Mouse (Mus musculus): ENCODE data around the gene Fam24b. TPM values are rescaled to one million over a fixed set of nuclear protein-coding genes. Genes with fewer than 3 reads are reported as not detected.
A peak's percentile ranks its signal among the peaks of the same experiment; 100 is the strongest.

Fam24b gene
- not detected in 2 replicates for polyA plus RNA-seq (2015; fragmentation: Nextera tagmentation; extraction: Ambion mirVana)

- no peaks in the 10 kb centered on the region for H3K36me3 ChIP-seq (ENCODE audit: control insufficient read depth, insufficient read depth, low read length)
- no peak for ATAC-seq
- no peaks in the 10 kb centered on the region for H3K27me3 ChIP-seq (replicated peaks; ENCODE audit: control insufficient read depth, insufficient read depth, low read length)
- H3K9me3 ChIP-seq (ENCODE audit: control insufficient read depth, low read length) = no peaks in the 10 kb centered on the region
- no peaks in the 10 kb centered on the region for H3K4me1 ChIP-seq (ENCODE audit: control insufficient read depth, insufficient read depth, low read length)
- WGBS = 90% methylated on average over 5 of the region's 5 CpGs
- no peak within 1 kb of the TSS for H3K4me3 ChIP-seq (ENCODE audit: low read length)
- no peak within 1 kb of the TSS for H3K4me2 ChIP-seq (ENCODE audit: low read depth, low read length)
- no peak within 1 kb of the TSS for H3K27ac ChIP-seq (ENCODE audit: low read length)
- H3K9ac ChIP-seq (ENCODE audit: low read depth, low read length) = no peak within 1 kb of the TSS
Measured at GRCm38 (mm10) chr7:131329416-131329815, at the start of gene Fam24b. Gene Fam24b (minus strand): TSS chr7:131329516.

GRCm38 (mm10) chr7:131371880-131372651 lies 42.8 kb upstream of the Fam24b start:
- Histone ChIP-seq H3K4me1 (ENCODE audit: control insufficient read depth, insufficient read depth, low read length) (peaks cover 13% of the 10 kb centered on the region; the same call in 1 of the 2 replicates), H3K9ac (ENCODE audit: low read depth, low read length) (peak overlapping the region; percentile 93; the same call in 1 of the 2 replicates), H3K4me3 (ENCODE audit: low read length) (peak overlapping the region; percentile 83), H3K27me3 (replicated peaks; ENCODE audit: control insufficient read depth, insufficient read depth, low read length) (no peaks in the 10 kb centered on the region), H3K4me2 (ENCODE audit: low read depth, low read length) (peak overlapping the region; percentile 69), H3K27ac (ENCODE audit: low read length) (peak overlapping the region; percentile 96), H3K9me3 (ENCODE audit: control insufficient read depth, low read length) (no peaks in the 10 kb centered on the region), H3K36me3 (ENCODE audit: control insufficient read depth, insufficient read depth, low read length) (no peaks in the 10 kb centered on the region)
- no peak for ATAC-seq
- 70% methylated on average over 9 of the region's 9 CpGs for WGBS

GRCm38 (mm10) chr7:131371470-131371860 lies 42.1 kb upstream of the Fam24b start:
- Histone ChIP-seq H3K4me2 (ENCODE audit: low read depth, low read length) (peak overlapping the region; percentile 69), H3K27ac (ENCODE audit: low read length) (peak overlapping the region; percentile 96), H3K4me1 (ENCODE audit: control insufficient read depth, insufficient read depth, low read length) (peaks cover 13% of the 10 kb centered on the region; the same call in 1 of the 2 replicates), H3K27me3 (replicated peaks; ENCODE audit: control insufficient read depth, insufficient read depth, low read length) (no peaks in the 10 kb centered on the region), H3K9ac (ENCODE audit: low read depth, low read length) (peak overlapping the region; percentile 93), H3K9me3 (ENCODE audit: control insufficient read depth, low read length) (no peaks in the 10 kb centered on the region), H3K4me3 (ENCODE audit: low read length) (peak overlapping the region; percentile 83), H3K36me3 (ENCODE audit: control insufficient read depth, insufficient read depth, low read length) (no peaks in the 10 kb centered on the region)
- 9% methylated on average over 9 of the region's 9 CpGs for WGBS
- peak; percentile 60; the same call in 1 of the 2 replicates for ATAC-seq

- peak within 1 kb of the TSS; percentile 83 for H3K4me3 ChIP-seq (ENCODE audit: low read length)
- WGBS = 5% methylated on average over 47 of the region's 47 CpGs
- H3K27ac ChIP-seq (ENCODE audit: low read length) = peak within 1 kb of the TSS; percentile 96
- H3K27me3 ChIP-seq (replicated peaks; ENCODE audit: control insufficient read depth, insufficient read depth, low read length) = no peaks in the 10 kb centered on the region
- peak; percentile 98 for ATAC-seq
- H3K4me1 ChIP-seq (ENCODE audit: control insufficient read depth, insufficient read depth, low read length) = peaks cover 13% of the 10 kb centered on the region; the same call in 1 of the 2 replicates
- H3K4me2 ChIP-seq (ENCODE audit: low read depth, low read length) = peak within 1 kb of the TSS; percentile 69
- no peaks in the 10 kb centered on the region for H3K9me3 ChIP-seq (ENCODE audit: control insufficient read depth, low read length)
- H3K36me3 ChIP-seq (ENCODE audit: control insufficient read depth, insufficient read depth, low read length) = no peaks in the 10 kb centered on the region
- H3K9ac ChIP-seq (ENCODE audit: low read depth, low read length) = peak within 1 kb of the TSS; percentile 93
Measured at GRCm38 (mm10) chr7:131370648-131371469, 41.5 kb upstream of the Fam24b start, which contains the start of gene Pstk. Gene Pstk (plus strand): TSS chr7:131371141.

DNA sequence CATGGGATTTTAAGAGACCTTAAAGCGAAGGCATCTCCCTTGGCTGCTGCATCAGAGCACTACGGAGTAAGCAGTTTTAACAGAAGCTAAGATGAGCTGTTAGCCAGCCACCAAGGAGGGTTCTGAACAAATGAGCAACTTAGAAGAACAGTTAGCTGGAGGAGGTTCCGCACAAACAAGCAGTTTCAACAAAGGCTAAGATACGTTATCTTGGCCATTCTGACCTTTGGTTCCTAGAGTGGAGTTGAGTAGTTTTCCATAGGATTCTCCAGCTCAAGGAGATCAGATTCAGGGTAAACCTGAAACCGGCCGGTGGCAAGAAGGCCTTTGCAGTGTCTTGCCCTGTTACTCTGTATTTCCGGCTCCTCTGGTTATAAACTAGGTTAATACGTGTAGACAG lies 34.8 kb upstream of the Fam24b start:
- Histone ChIP-seq H3K4me3 (ENCODE audit: low read length) (no peak overlapping the region), H3K4me2 (ENCODE audit: low read depth, low read length) (no peak overlapping the region; the same call in 1 of the 2 replicates), H3K9me3 (ENCODE audit: control insufficient read depth, low read length) (no peaks in the 10 kb centered on the region), H3K27ac (ENCODE audit: low read length) (peak overlapping the region; percentile 69), H3K4me1 (ENCODE audit: control insufficient read depth, insufficient read depth, low read length) (peaks cover 9% of the 10 kb centered on the region), H3K36me3 (ENCODE audit: control insufficient read depth, insufficient read depth, low read length) (no peaks in the 10 kb centered on the region), H3K27me3 (replicated peaks; ENCODE audit: control insufficient read depth, insufficient read depth, low read length) (no peaks in the 10 kb centered on the region), H3K9ac (ENCODE audit: low read depth, low read length) (no peak overlapping the region)
- WGBS = 75% methylated on average over 8 of the region's 8 CpGs
- peak; percentile 9; the same call in 1 of the 2 replicates for ATAC-seq

- H3K9me3 ChIP-seq (ENCODE audit: control insufficient read depth, low read length) = no peaks in the 10 kb centered on the region
- peak within 1 kb of the TSS; percentile 96 for H3K27ac ChIP-seq (ENCODE audit: low read length)
- peak within 1 kb of the TSS; percentile 86 for H3K4me3 ChIP-seq (ENCODE audit: low read length)
- H3K4me2 ChIP-seq (ENCODE audit: low read depth, low read length) = peak within 1 kb of the TSS; percentile 92
- ATAC-seq = peak; percentile 97
- WGBS = under 1% methylated on average over 55 of the region's 55 CpGs
- H3K36me3 ChIP-seq (ENCODE audit: control insufficient read depth, insufficient read depth, low read length) = no peaks in the 10 kb centered on the region
- peaks cover 9% of the 10 kb centered on the region for H3K4me1 ChIP-seq (ENCODE audit: control insufficient read depth, insufficient read depth, low read length)
- peak within 1 kb of the TSS; percentile 93 for H3K9ac ChIP-seq (ENCODE audit: low read depth, low read length)
- no peaks in the 10 kb centered on the region for H3K27me3 ChIP-seq (replicated peaks; ENCODE audit: control insufficient read depth, insufficient read depth, low read length)
Measured at GRCm38 (mm10) chr7:131362615-131363300, 33.4 kb upstream of the Fam24b start, which contains the start of gene 2310057M21Rik. Gene 2310057M21Rik (minus strand): TSS chr7:131362759.

- peak; percentile 72 for ATAC-seq
- no peaks in the 10 kb centered on the region for H3K27me3 ChIP-seq (replicated peaks; ENCODE audit: control insufficient read depth, insufficient read depth, low read length)
- peak overlapping the region; percentile 96 for H3K27ac ChIP-seq (ENCODE audit: low read length)
- no peaks in the 10 kb centered on the region for H3K9me3 ChIP-seq (ENCODE audit: control insufficient read depth, low read length)
- H3K4me3 ChIP-seq (ENCODE audit: low read length) = peak overlapping the region; percentile 86
- peaks cover 9% of the 10 kb centered on the region for H3K4me1 ChIP-seq (ENCODE audit: control insufficient read depth, insufficient read depth, low read length)
- 0 out of 2 replicates have a peak, but pooled peaks cover 3% of the 10 kb centered on the region for H3K36me3 ChIP-seq (ENCODE audit: control insufficient read depth, insufficient read depth, low read length)
- H3K4me2 ChIP-seq (ENCODE audit: low read depth, low read length) = peak overlapping the region; percentile 92
- peak overlapping the region; percentile 93 for H3K9ac ChIP-seq (ENCODE audit: low read depth, low read length)
- WGBS = under 1% methylated on average over 35 of the region's 35 CpGs
Measured at GRCm38 (mm10) chr7:131362269-131362614, 32.9 kb upstream of the Fam24b start.

DNA sequence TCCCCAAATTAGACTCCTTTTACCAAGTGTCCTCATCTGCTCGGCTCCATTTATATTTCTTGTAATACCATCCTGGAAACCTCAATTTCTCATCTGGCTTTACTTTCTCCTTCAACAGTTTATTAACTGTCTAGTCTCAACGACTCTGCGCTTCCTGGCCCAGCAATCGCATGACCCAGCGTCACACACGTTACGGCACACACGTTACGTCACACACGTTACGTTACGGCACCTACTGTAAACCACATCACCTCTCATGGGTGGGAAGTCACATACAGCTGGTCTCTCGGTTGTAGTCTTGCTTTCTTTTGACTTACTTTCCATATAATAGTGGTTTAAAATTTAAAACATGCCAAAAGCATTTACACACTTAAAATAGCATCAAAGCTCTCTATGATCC lies 26.8 kb upstream of the Fam24b start:
- H3K4me2 ChIP-seq (ENCODE audit: low read depth, low read length) = no peak overlapping the region
- H3K9me3 ChIP-seq (ENCODE audit: control insufficient read depth, low read length) = no peaks in the 10 kb centered on the region
- H3K27me3 ChIP-seq (replicated peaks; ENCODE audit: control insufficient read depth, insufficient read depth, low read length) = no peaks in the 10 kb centered on the region
- peaks cover 3% of the 10 kb centered on the region for H3K4me1 ChIP-seq (ENCODE audit: control insufficient read depth, insufficient read depth, low read length)
- H3K4me3 ChIP-seq (ENCODE audit: low read length) = no peak overlapping the region
- H3K27ac ChIP-seq (ENCODE audit: low read length) = no peak overlapping the region
- WGBS = 94% methylated on average over 13 of the region's 13 CpGs
- ATAC-seq = no peak
- H3K36me3 ChIP-seq (ENCODE audit: control insufficient read depth, insufficient read depth, low read length) = peaks cover 9% of the 10 kb centered on the region; the same call in 1 of the 2 replicates
- no peak overlapping the region for H3K9ac ChIP-seq (ENCODE audit: low read depth, low read length)

All from intestine, embryonic 16.5 days (tissue).